Mouse (Mus musculus) erythroblast, embryonic 14.5 days (primary cell): Measurements from ENCODE around the gene 0610040J01Rik. TPM values are rescaled to one million over a fixed set of nuclear protein-coding genes. Genes with fewer than 3 reads are reported as not detected.

Source experiments
- H3K27me3 ChIP-seq: 2 replicates; pipeline ENCODE4 v1.6.1; 2012; ENCODE audit warnings: inconsistent platforms; ENCODE audit not compliant: control insufficient read depth
- H3K36me3 ChIP-seq: 2 replicates; pipeline ENCODE4 v1.6.1; 2012; ENCODE audit warnings: mild to moderate bottlenecking, inconsistent platforms; ENCODE audit not compliant: control insufficient read depth
- H3K4me1 ChIP-seq: 2 replicates; pipeline ENCODE4 v1.6.1; 2012; ENCODE audit warnings: inconsistent platforms; ENCODE audit not compliant: control insufficient read depth
- H3K4me3 ChIP-seq: replicated peaks from 2 replicates; pipeline ENCODE3; 2012; ENCODE audit warnings: moderate library complexity, mild to moderate bottlenecking, inconsistent platforms
- H3K9me3 ChIP-seq: 2 replicates; pipeline ENCODE4 v1.6.1; 2012; ENCODE audit warnings: low read length, inconsistent platforms, mixed read lengths; ENCODE audit not compliant: control insufficient read depth
- GATA1 ChIP-seq: IDR thresholded peaks from 2 replicates; pipeline ENCODE4 v1.6.1; 2012; ENCODE audit warnings: low read length, inconsistent platforms, mixed read lengths
- TAL1 ChIP-seq: IDR thresholded peaks from 3 replicates; pipeline ENCODE4 v1.6.1; 2012; ENCODE audit warnings: low read length, inconsistent platforms, mixed read lengths
- polyA plus RNA-seq: library from polyadenylated mRNA; stranded (reverse); fragments of >175 nt; gene quantifications from 2 replicates; pipeline ENCODE4 v1.2.3, GENCODE M21; 2012

0610040J01Rik gene
- 0.02 and 0.03 TPM in 2 replicates for polyA plus RNA-seq

- no peaks in the 10 kb centered on the region for H3K36me3 ChIP-seq
- peak within 1 kb of the TSS; percentile 52 for H3K4me3 ChIP-seq
- TF ChIP-seq GATA1 = no peak
- TF ChIP-seq TAL1 = no peak
- peaks cover 9% of the 10 kb centered on the region for H3K9me3 ChIP-seq
- no peaks in the 10 kb centered on the region for H3K4me1 ChIP-seq
- H3K27me3 ChIP-seq = peaks cover 33% of the 10 kb centered on the region
These were observed at the start of gene 0610040J01Rik for GRCm38 (mm10) chr5:63811819-63812508. 0610040J01Rik (plus strand) TSS chr5:63812363.

DNA sequence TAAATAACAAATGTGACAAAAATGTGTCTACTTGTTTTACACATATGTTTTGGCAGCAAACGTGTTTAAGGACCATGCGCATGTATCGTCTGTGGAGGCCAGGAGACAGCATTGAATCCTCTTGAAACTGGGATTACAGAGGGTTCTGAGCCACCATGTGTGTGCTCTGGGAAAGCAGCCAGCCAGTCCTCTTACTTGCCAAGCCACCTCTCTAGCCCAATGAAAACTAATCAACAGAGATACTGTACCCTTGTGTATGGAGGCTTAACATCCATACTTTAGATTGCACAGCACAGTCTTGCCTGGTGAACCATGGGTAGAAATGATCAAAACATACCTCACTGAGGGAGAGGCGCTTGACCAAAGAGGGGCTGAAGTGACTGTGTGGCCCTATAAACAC lies 46.3 kb upstream of the 0610040J01Rik start:
- H3K4me1 ChIP-seq = no peaks in the 10 kb centered on the region
- H3K36me3 ChIP-seq = no peaks in the 10 kb centered on the region
- H3K4me3 ChIP-seq = no peak overlapping the region
- no peaks in the 10 kb centered on the region for H3K9me3 ChIP-seq
- TF ChIP-seq TAL1 (no peak), GATA1 (no peak)
- no peaks in the 10 kb centered on the region for H3K27me3 ChIP-seq

GRCm38 (mm10) chr5:63766715-63767114 lies 45.4 kb upstream of the 0610040J01Rik start:
- Histone ChIP-seq H3K4me1 (no peaks in the 10 kb centered on the region), H3K4me3 (no peak overlapping the region), H3K27me3 (no peaks in the 10 kb centered on the region), H3K9me3 (no peaks in the 10 kb centered on the region), H3K36me3 (no peaks in the 10 kb centered on the region)
- TF ChIP-seq TAL1 (no peak), GATA1 (no peak)

GRCm38 (mm10) chr5:63767464-63767863 lies 44.7 kb upstream of the 0610040J01Rik start:
- H3K9me3 ChIP-seq = no peaks in the 10 kb centered on the region
- H3K4me1 ChIP-seq = no peaks in the 10 kb centered on the region
- H3K4me3 ChIP-seq = no peak overlapping the region
- no peak for TF ChIP-seq GATA1
- no peak for TF ChIP-seq TAL1
- no peaks in the 10 kb centered on the region for H3K36me3 ChIP-seq
- H3K27me3 ChIP-seq = no peaks in the 10 kb centered on the region

DNA sequence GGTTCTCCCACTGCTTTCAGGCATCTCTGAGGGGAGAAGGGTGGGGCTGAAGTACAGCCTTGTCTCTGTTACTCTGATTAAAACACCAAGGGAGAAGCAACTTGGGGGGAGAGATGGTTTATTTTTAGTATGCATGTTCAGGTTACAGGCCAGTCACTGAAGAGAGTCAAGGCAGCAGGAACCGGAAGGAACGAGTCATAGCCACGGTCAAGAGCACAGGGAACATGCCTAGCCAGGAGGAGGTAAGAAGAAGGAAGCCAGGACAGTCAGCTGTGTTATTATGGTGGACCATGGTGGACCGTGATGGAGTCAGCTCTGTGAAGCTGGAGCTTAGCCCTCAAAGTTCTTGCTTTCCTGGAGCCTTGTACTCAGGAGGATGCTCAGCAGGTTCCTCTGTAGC lies 43.9 kb upstream of the 0610040J01Rik start:
- Histone ChIP-seq H3K4me1 (no peaks in the 10 kb centered on the region), H3K9me3 (no peaks in the 10 kb centered on the region), H3K36me3 (no peaks in the 10 kb centered on the region), H3K27me3 (no peaks in the 10 kb centered on the region), H3K4me3 (no peak overlapping the region)
- no peak for TF ChIP-seq TAL1
- TF ChIP-seq GATA1 = no peak

DNA sequence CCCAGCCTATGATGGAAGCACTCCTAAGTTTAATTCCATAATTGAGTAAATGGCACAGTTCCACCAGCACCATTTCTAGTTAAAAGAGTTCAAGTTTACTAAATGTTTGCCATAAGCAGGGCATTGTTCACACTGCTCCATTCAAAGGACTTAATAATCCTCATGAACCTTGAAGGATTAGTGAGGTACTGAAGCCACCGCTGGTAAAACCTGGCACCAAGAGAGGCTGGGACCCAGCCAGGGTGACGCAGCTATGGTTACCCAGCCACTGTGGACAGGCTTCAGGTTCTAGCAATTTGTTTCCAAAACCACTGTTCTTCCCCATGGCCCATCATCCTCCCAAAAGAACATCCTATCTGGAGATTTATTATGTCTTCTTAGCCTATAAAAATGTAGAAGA lies 39.2 kb upstream of the 0610040J01Rik start:
- Histone ChIP-seq H3K9me3 (no peaks in the 10 kb centered on the region), H3K4me3 (no peak overlapping the region), H3K4me1 (no peaks in the 10 kb centered on the region), H3K36me3 (no peaks in the 10 kb centered on the region), H3K27me3 (no peaks in the 10 kb centered on the region)
- TF ChIP-seq TAL1 (no peak), GATA1 (no peak)

GRCm38 (mm10) chr5:63773603-63774002 lies 38.6 kb upstream of the 0610040J01Rik start:
- TF ChIP-seq GATA1 (no peak), TAL1 (no peak)
- H3K27me3 ChIP-seq = no peaks in the 10 kb centered on the region

GRCm38 (mm10) chr5:63788156-63788826 lies 23.9 kb upstream of the 0610040J01Rik start:
- H3K4me3 ChIP-seq = no peak overlapping the region
- TF ChIP-seq TAL1 (no peak), GATA1 (no peak)
- no peaks in the 10 kb centered on the region for H3K4me1 ChIP-seq
- H3K9me3 ChIP-seq = no peaks in the 10 kb centered on the region
- H3K36me3 ChIP-seq = no peaks in the 10 kb centered on the region
- no peaks in the 10 kb centered on the region for H3K27me3 ChIP-seq

More at GRCm38 (mm10) chr5:63773603-63774002, 38.6 kb upstream of the 0610040J01Rik start:
- H3K9me3 ChIP-seq = no peaks in the 10 kb centered on the region
- H3K36me3 ChIP-seq = no peaks in the 10 kb centered on the region
- H3K4me1 ChIP-seq = no peaks in the 10 kb centered on the region
- H3K4me3 ChIP-seq = no peak overlapping the region

DNA sequence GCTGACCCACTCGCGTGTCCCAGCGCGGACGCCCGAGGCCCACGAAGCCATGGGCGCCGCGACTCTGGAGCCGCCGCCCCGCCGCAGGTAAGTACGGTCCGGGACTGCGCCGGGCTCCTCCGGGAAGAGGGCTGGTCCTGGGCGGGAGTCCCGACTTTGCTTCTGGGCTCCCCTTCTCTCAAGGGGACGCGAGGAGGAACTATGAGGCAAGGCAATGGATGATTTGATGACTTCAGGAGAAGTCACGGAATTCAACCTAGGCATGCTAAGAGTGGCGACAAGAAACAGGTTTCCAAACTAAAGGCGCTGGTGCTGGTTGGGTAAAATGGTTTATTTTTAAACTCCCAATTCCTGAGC lies 324 bp downstream of the 0610040J01Rik start:
- TF ChIP-seq TAL1 = no peak
- H3K4me1 ChIP-seq = no peaks in the 10 kb centered on the region

GRCm38 (mm10) chr5:63816643-63817042 lies 4.5 kb downstream of the 0610040J01Rik start:
- peaks cover 24% of the 10 kb centered on the region for H3K27me3 ChIP-seq
- H3K4me3 ChIP-seq = no peak overlapping the region
- no peaks in the 10 kb centered on the region for H3K36me3 ChIP-seq
- peaks cover 5% of the 10 kb centered on the region for H3K4me1 ChIP-seq
- H3K9me3 ChIP-seq = no peaks in the 10 kb centered on the region; the same call in 1 of the 2 replicates
- no peak for TF ChIP-seq GATA1

More for the DNA sequence above, 324 bp downstream of the 0610040J01Rik start:
- H3K36me3 ChIP-seq = no peaks in the 10 kb centered on the region
- H3K9me3 ChIP-seq = peaks cover 5% of the 10 kb centered on the region; the same call in 1 of the 2 replicates
- H3K4me3 ChIP-seq = peak overlapping the region; percentile 52
- peaks cover 33% of the 10 kb centered on the region for H3K27me3 ChIP-seq
